Mouse (Mus musculus) MEL (cell line): ENCODE measurements around the gene Fcrl6. TPM values are rescaled to one million over a fixed set of nuclear protein-coding genes. Genes with fewer than 3 reads are reported as not detected.

ENCODE experiments used
- DNase-seq: peaks from one replicate; pipeline ENCODE4 v3.0.0; 2011; ENCODE audit warnings: low read depth, low spot score
- H3K27ac ChIP-seq: 2 replicates; pipeline ENCODE4 v1.5.1; 2012; ENCODE audit warnings: low read depth, mild to moderate bottlenecking, control low read depth, low read length, moderate library complexity; ENCODE audit not compliant: control insufficient read depth
- H3K27me3 ChIP-seq, 2 experiments: fragments of 150-350 bp in 1 of 2; sonication (generic) in 1 of 2; 2 replicates each; pipeline ENCODE4 v1.6.1; 2012; ENCODE audit warnings: low read length in 2 of 2, mild to moderate bottlenecking in 2 of 2, improper control_type of control experiment in 1 of 2, moderate library complexity in 1 of 2; ENCODE audit not compliant: insufficient read depth in 2 of 2, control insufficient read depth in 1 of 2
- H3K36me3 ChIP-seq, 2 experiments: 2 replicates each; pipeline ENCODE4 v1.6.1; 2012 to 2014; ENCODE audit warnings: low read length in 2 of 2, improper control_type of control experiment in 1 of 2, inconsistent platforms in 1 of 2, mild to moderate bottlenecking in 1 of 2; ENCODE audit not compliant: insufficient read depth in 2 of 2, control insufficient read depth in 1 of 2
- H3K4me1 ChIP-seq, 2 experiments: fragments of 150-350 bp in 1 of 2; sonication (generic) in 1 of 2; 2 replicates each; pipeline ENCODE4 v1.6.1; 2012; ENCODE audit warnings: low read length in 2 of 2, improper control_type of control experiment in 1 of 2, mild to moderate bottlenecking in 1 of 2; ENCODE audit not compliant: insufficient read depth in 2 of 2, control insufficient read depth in 1 of 2
- H3K4me3 ChIP-seq, 2 experiments: fragments of 150-350 bp in 1 of 2; sonication (generic) in 1 of 2; 2 replicates each; pipeline ENCODE4 v1.5.1; 2012; ENCODE audit warnings: low read depth in 2 of 2, low read length in 2 of 2, mild to moderate bottlenecking in 2 of 2, moderate library complexity in 2 of 2, control low read depth in 1 of 2, improper control_type of control experiment in 1 of 2; ENCODE audit not compliant: control insufficient read depth in 1 of 2, insufficient read depth in 1 of 2
- H3K79me2 ChIP-seq: 2 replicates; pipeline ENCODE4 v1.6.1; 2012; ENCODE audit warnings: mild to moderate bottlenecking, low read length, moderate library complexity; ENCODE audit not compliant: control insufficient read depth, poor library complexity, insufficient read depth
- H3K9ac ChIP-seq: 2 replicates; pipeline ENCODE4 v1.6.1; 2012; ENCODE audit warnings: low read depth, mild to moderate bottlenecking, control low read depth, low read length, moderate library complexity; ENCODE audit not compliant: control insufficient read depth, poor library complexity, severe bottlenecking
- H3K9me3 ChIP-seq: fragments of 150-350 bp; sonication (generic); replicated peaks from 2 replicates; pipeline ENCODE4 v1.6.1; 2012; ENCODE audit warnings: mild to moderate bottlenecking, low read length, improper control_type of control experiment, moderate library complexity; ENCODE audit not compliant: insufficient read depth
- CHD1 ChIP-seq: IDR thresholded peaks from 2 replicates; pipeline ENCODE4 v1.6.1; 2012; ENCODE audit warnings: low read depth, mild to moderate bottlenecking, inconsistent platforms, low read length, improper control_type of control experiment
- CTCF ChIP-seq, 3 experiments: IDR thresholded peaks in 2 of 3; conservative IDR thresholded peaks in 1 of 3; 2 replicates each; pipeline ENCODE4 v1.5.1; 2011 to 2012; ENCODE audit warnings: low read length in 3 of 3, low read depth in 2 of 3, mild to moderate bottlenecking in 2 of 3, improper control_type of control experiment in 1 of 3, inconsistent platforms in 1 of 3, mixed read lengths in 1 of 3, moderate library complexity in 1 of 3; ENCODE audit not compliant: control insufficient read depth in 1 of 3, insufficient read depth in 1 of 3, poor library complexity in 1 of 3, severe bottlenecking in 1 of 3
- E2F4 ChIP-seq: IDR thresholded peaks from 2 replicates; pipeline ENCODE4 v1.6.1; 2011; ENCODE audit warnings: low read depth, low read length, improper control_type of control experiment, borderline replicate concordance
- ELF1 ChIP-seq: IDR thresholded peaks from 2 replicates; pipeline ENCODE4 v1.6.1; 2014; ENCODE audit warnings: low read depth, mild to moderate bottlenecking, inconsistent platforms, low read length, improper control_type of control experiment, moderate library complexity
- EP300 ChIP-seq, 2 experiments: IDR thresholded peaks; 2 replicates each; pipeline ENCODE4 v1.6.1; 2011; ENCODE audit warnings: improper control_type of control experiment in 2 of 2, low read length in 2 of 2, low read depth in 1 of 2, mild to moderate bottlenecking in 1 of 2
- ETS1 ChIP-seq: IDR thresholded peaks from 2 replicates; pipeline ENCODE4 v1.6.1; 2012; ENCODE audit warnings: low read depth, mild to moderate bottlenecking, inconsistent platforms, low read length, improper control_type of control experiment, moderate library complexity
- GABPA ChIP-seq: IDR thresholded peaks from 2 replicates; pipeline ENCODE4 v1.6.1; 2012; ENCODE audit warnings: low read depth, mild to moderate bottlenecking, inconsistent platforms, low read length, improper control_type of control experiment, moderate library complexity
- GATA1 ChIP-seq: IDR thresholded peaks from 2 replicates; pipeline ENCODE4 v1.6.1; 2011; ENCODE audit warnings: low read depth, low read length, improper control_type of control experiment
- HCFC1 ChIP-seq: IDR thresholded peaks from 2 replicates; pipeline ENCODE4 v1.6.1; 2012; ENCODE audit warnings: low read depth, mild to moderate bottlenecking, inconsistent platforms, low read length, improper control_type of control experiment, moderate library complexity
- JUND ChIP-seq: IDR thresholded peaks from 2 replicates; pipeline ENCODE4 v1.6.1; 2011; ENCODE audit warnings: low read depth, mild to moderate bottlenecking, improper control_type of control experiment, low read length
- MAX ChIP-seq: IDR thresholded peaks from 2 replicates; pipeline ENCODE4 v1.6.1; 2011; ENCODE audit warnings: low read length, improper control_type of control experiment
- MAZ ChIP-seq: IDR thresholded peaks from 2 replicates; pipeline ENCODE4 v1.6.1; 2012; ENCODE audit warnings: low read depth, mild to moderate bottlenecking, inconsistent platforms, low read length, improper control_type of control experiment
- MEF2A ChIP-seq: IDR thresholded peaks from 2 replicates; pipeline ENCODE4 v1.6.1; 2014; ENCODE audit warnings: low read depth, mild to moderate bottlenecking, inconsistent platforms, low read length, improper control_type of control experiment; ENCODE audit not compliant: poor library complexity, insufficient replicate concordance, severe bottlenecking; ENCODE audit errors: extremely low read depth
- MXI1 ChIP-seq: IDR thresholded peaks from 2 replicates; pipeline ENCODE4 v1.6.1; 2011; ENCODE audit warnings: mild to moderate bottlenecking, low read depth, low read length, improper control_type of control experiment
- MYB ChIP-seq: IDR thresholded peaks from 2 replicates; pipeline ENCODE4 v1.6.1; 2011; ENCODE audit warnings: mild to moderate bottlenecking, low read depth, low read length, improper control_type of control experiment
- MYC ChIP-seq: IDR thresholded peaks from 2 replicates; pipeline ENCODE4 v1.6.1; 2011; ENCODE audit warnings: low read depth, mild to moderate bottlenecking, low read length, improper control_type of control experiment, moderate library complexity
- NELFE ChIP-seq: IDR thresholded peaks from 2 replicates; pipeline ENCODE4 v1.6.1; 2011; ENCODE audit warnings: low read depth, low read length, improper control_type of control experiment
- NRF1 ChIP-seq: IDR thresholded peaks from 2 replicates; pipeline ENCODE4 v1.6.1; 2014; ENCODE audit warnings: low read depth, mild to moderate bottlenecking, inconsistent platforms, low read length, improper control_type of control experiment, moderate library complexity; ENCODE audit not compliant: poor library complexity, insufficient read depth, severe bottlenecking
- POLR2A ChIP-seq, 2 experiments: IDR thresholded peaks; 2 replicates each; pipeline ENCODE4 v1.6.1; 2011 to 2012; ENCODE audit warnings: low read length in 2 of 2, mild to moderate bottlenecking in 2 of 2, control low read depth in 1 of 2, improper control_type of control experiment in 1 of 2, low read depth in 1 of 2, moderate library complexity in 1 of 2; ENCODE audit not compliant: control insufficient read depth in 1 of 2, insufficient read depth in 1 of 2, poor library complexity in 1 of 2
- POLR2AphosphoS5 ChIP-seq: IDR thresholded peaks from 2 replicates; pipeline ENCODE4 v1.6.1; 2012; ENCODE audit warnings: low read depth, borderline replicate concordance, mild to moderate bottlenecking, inconsistent platforms, low read length, moderate library complexity, mixed read lengths
- RAD21 ChIP-seq: IDR thresholded peaks from 2 replicates; pipeline ENCODE4 v1.6.1; 2011; ENCODE audit warnings: mild to moderate bottlenecking, low read depth, low read length, improper control_type of control experiment
- SIN3A ChIP-seq: IDR thresholded peaks from 2 replicates; pipeline ENCODE4 v1.6.1; 2012; ENCODE audit warnings: low read length, improper control_type of control experiment, inconsistent platforms
- SMC3 ChIP-seq: IDR thresholded peaks from 2 replicates; pipeline ENCODE4 v1.6.1; 2011; ENCODE audit warnings: low read depth, low read length, improper control_type of control experiment
- TAL1 ChIP-seq: IDR thresholded peaks from 2 replicates; pipeline ENCODE4 v1.6.1; 2012; ENCODE audit warnings: mild to moderate bottlenecking, inconsistent platforms, low read length, moderate library complexity, mixed read lengths
- TBP ChIP-seq: IDR thresholded peaks from 2 replicates; pipeline ENCODE4 v1.8.0; 2011; ENCODE audit warnings: low read depth, low read length, improper control_type of control experiment
- TCF12 ChIP-seq: IDR thresholded peaks from 2 replicates; pipeline ENCODE4 v1.6.1; 2014; ENCODE audit warnings: low read depth, mild to moderate bottlenecking, inconsistent platforms, low read length, improper control_type of control experiment, moderate library complexity
- UBTF ChIP-seq: IDR thresholded peaks from 2 replicates; pipeline ENCODE4 v1.6.1; 2012; ENCODE audit warnings: low read depth, mild to moderate bottlenecking, inconsistent platforms, low read length, improper control_type of control experiment, moderate library complexity, borderline replicate concordance; ENCODE audit not compliant: insufficient read depth
- USF2 ChIP-seq, 2 experiments: IDR thresholded peaks; 2 replicates each; pipeline ENCODE4 v1.6.1; 2011 to 2012; ENCODE audit warnings: improper control_type of control experiment in 2 of 2, low read length in 2 of 2, borderline replicate concordance in 1 of 2, inconsistent platforms in 1 of 2, low read depth in 1 of 2, mild to moderate bottlenecking in 1 of 2; ENCODE audit not compliant: insufficient read depth in 1 of 2
- ZC3H11A ChIP-seq: IDR thresholded peaks from 2 replicates; pipeline ENCODE4 v1.6.1; 2012; ENCODE audit warnings: low read depth, mild to moderate bottlenecking, inconsistent platforms, low read length, improper control_type of control experiment
- ZKSCAN1 ChIP-seq: IDR thresholded peaks from 2 replicates; pipeline ENCODE4 v1.6.1; 2012; ENCODE audit warnings: low read depth, mild to moderate bottlenecking, inconsistent platforms, low read length, improper control_type of control experiment, moderate library complexity
- ZMIZ1 ChIP-seq: IDR thresholded peaks from 2 replicates; pipeline ENCODE4 v1.6.1; 2012; ENCODE audit warnings: low read depth, mild to moderate bottlenecking, inconsistent platforms, low read length, improper control_type of control experiment, moderate library complexity
- polyA plus RNA-seq, 2 experiments: library from polyadenylated mRNA; stranded (reverse) in 1 of 2; unstranded in 1 of 2; fragments of >175 nt in 1 of 2; fragments of >200 nt in 1 of 2; gene quantifications; 2 replicates each; pipeline versions ENCODE4 v1.2.1 to v1.2.4; 2012; ENCODE audit warnings: low replicate concordance in 2 of 2, low read depth in 1 of 2; ENCODE audit not compliant: insufficient read length in 2 of 2, insufficient read depth in 1 of 2, missing spikeins in 1 of 2
- total RNA-seq: library from RNA; depleted of rRNA; stranded (reverse); fragments of 300-350 nt; gene quantifications from 2 replicates; pipeline ENCODE4 v1.2.3, GENCODE M21; 2012

Fcrl6 gene
- total and polyA plus RNA-seq, 3 experiments, result not detected

DNA sequence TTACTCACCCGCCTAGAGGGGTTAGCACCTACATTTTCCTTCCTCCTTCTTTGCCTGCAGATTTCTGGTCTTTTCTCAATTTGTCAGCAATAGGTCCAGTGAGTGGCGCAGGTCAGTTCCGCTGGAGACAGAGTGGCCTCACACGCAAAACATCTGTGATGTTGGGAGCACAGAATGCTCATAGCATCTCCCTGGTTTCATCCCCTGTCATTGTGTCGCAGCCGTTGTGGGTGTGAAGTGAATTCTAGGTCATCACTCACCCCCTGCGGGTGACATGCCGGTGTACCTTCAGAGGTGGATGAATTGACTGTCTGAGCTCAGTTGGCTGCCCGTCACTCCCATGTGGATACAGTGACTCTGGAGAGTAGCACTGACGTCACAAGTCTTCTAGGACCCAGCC is 9.0 kb upstream of the Fcrl6 start:
- Histone ChIP-seq H3K9ac (no peak overlapping the region), H3K36me3 (no peaks in the 10 kb centered on the region), H3K4me1 (no peaks in the 10 kb centered on the region), H3K79me2 (no peaks in the 10 kb centered on the region), H3K4me3 (no peak overlapping the region), H3K27me3 (peaks cover 0 to 2% of the 10 kb centered on the region in 2 experiments; a peak in 1 of 4 replicates), H3K9me3 (no peaks in the 10 kb centered on the region), H3K27ac (no peak overlapping the region)
- no peak for DNase-seq
- TF ChIP-seq HCFC1 (no peak), ZC3H11A (no peak), MYC (no peak), POLR2AphosphoS5 (no peak), MEF2A (no peak), GATA1 (no peak)

DNA sequence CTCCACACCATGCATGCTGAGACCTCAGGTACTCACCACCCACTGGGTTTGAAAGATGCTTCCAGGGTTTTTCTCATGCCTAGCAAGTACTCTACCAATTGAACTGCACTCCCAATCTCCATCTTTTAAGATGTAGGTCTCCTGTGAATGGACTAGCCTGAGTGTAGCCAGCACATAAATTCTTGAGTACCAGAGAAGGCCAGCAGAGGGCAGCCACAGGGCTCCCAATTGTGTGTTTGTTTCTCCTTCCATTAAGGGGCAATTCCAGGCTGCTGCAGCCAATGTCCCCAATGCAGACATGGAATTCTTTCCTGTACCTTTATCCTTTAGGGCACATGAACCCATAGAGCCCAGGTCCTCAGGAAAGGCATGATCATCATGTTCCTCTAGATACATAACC is 7.9 kb downstream of the Fcrl6 start:
- Histone ChIP-seq H3K4me1 (no peaks in the 10 kb centered on the region), H3K36me3 (no peaks in the 10 kb centered on the region), H3K27me3 (peaks cover 0 to 5% of the 10 kb centered on the region in 2 experiments; a peak in 2 of 4 replicates), H3K4me3 (no peak overlapping the region), H3K9ac (no peak overlapping the region), H3K79me2 (no peaks in the 10 kb centered on the region), H3K27ac (no peak overlapping the region), H3K9me3 (no peaks in the 10 kb centered on the region)
- peak; percentile 42 for DNase-seq
- TF ChIP-seq CTCF (IDR thresholded peaks at IDR 0.05 in 2 of 3, conservative IDR thresholded peaks at IDR 0.05 in 1 of 3; ENCODE audit: control insufficient read depth in 1 of 3, insufficient read depth in 1 of 3, low read depth in 2 of 3, low read length in 3 of 3, poor library complexity in 1 of 3, severe bottlenecking in 1 of 3) (peak; percentile 60 to 71 (median 65)), UBTF (no peak), ZKSCAN1 (no peak), ZC3H11A (peak; percentile 18; the same call in 1 of the 2 replicates), NRF1 (no peak), MYC (no peak), EP300 (IDR thresholded peaks at IDR 0.05; ENCODE audit: low read depth in 1 of 2, low read length in 2 of 2) (no peak), ETS1 (no peak), CHD1 (no peak), ELF1 (no peak), SMC3 (peak; percentile 66), MAZ (no peak), GATA1 (no peak), MXI1 (no peak), TCF12 (no peak), MYB (no peak), POLR2AphosphoS5 (no peak), POLR2A (IDR thresholded peaks at IDR 0.05; ENCODE audit: control insufficient read depth in 1 of 2, insufficient read depth in 1 of 2, low read depth in 1 of 2, low read length in 2 of 2, poor library complexity in 1 of 2) (no peak), MAX (no peak), TBP (no peak), NELFE (no peak), E2F4 (no peak), SIN3A (no peak), HCFC1 (no peak), USF2 (IDR thresholded peaks at IDR 0.05; ENCODE audit: borderline replicate concordance in 1 of 2, insufficient read depth in 1 of 2, low read depth in 1 of 2, low read length in 2 of 2) (no peak), RAD21 (peak; percentile 33), MEF2A (no peak), GABPA (no peak), TAL1 (no peak), ZMIZ1 (no peak), JUND (no peak)
